Mouse (Mus musculus) ES-E14 (cell line): Measurements from ENCODE around the gene Lcn2.

Experiments used
- ZC3H11A ChIP-seq: IDR thresholded peaks from 2 replicates; pipeline ENCODE4 v1.6.1; 2012; ENCODE audit warnings: low read depth, mild to moderate bottlenecking, inconsistent platforms, low read length, borderline replicate concordance
- ZNF384 ChIP-seq: IDR thresholded peaks from 2 replicates; pipeline ENCODE4 v1.6.1; 2012; ENCODE audit warnings: low read depth, low read length, inconsistent platforms

DNA sequence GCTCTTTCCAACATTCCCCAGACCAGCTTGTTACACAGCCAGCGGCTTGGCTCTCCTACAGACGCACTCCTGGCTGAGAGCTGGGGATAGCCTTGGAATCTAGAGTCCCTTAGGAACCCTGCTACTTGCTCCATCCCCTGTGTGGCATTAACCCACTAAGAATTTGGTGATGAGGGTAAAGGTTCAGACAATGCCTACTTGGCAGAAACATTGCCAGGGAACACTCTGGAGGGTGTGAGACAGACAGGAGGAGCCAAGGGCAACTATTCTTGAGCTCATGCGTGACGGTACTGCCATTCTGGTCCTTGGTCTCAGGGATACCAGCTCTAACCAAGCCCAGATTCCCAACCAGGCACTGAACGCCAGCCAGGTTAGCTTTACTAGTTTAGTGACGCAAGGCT is 33.8 kb upstream of the Lcn2 start:
- TF ChIP-seq ZNF384 = no peak
- no peak for TF ChIP-seq ZC3H11A
